8 mouse cellular contexts compared by ENCODE assay signal in the genomic region with DNA sequence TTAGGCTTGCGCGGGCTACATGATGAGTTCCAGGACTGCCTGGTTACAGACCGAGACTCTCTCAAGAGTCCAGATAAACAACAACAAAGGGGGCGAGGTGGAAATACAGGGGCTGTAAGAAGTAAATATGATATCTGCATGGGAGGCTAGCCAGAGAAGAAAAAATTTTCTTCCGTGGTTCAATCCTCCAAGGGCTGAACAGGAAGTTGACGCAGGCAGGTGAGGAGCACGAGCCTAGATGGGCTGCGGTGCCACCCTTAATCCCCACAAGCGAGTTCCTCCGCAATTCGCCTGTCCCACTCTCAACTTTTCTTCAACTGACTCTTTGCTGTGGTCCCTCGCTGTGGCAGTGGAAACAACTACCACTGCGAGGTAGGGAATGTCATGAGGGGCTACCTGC. TPM values are rescaled to one million over a fixed set of nuclear protein-coding genes. Genes with fewer than 3 reads are reported as not detected.
DNase-seq lines count a peak whose midpoint lies in the region; ATAC-seq and TF ChIP-seq lines count a peak whose summit lies in the region.

No protein-coding gene starts in this region.

- H3K9ac ChIP-seq in liver, adult 2 months (ENCODE audit: low read depth, low read length): no peak overlapping the region
- H3K9ac ChIP-seq in hindbrain, embryonic 16.5 days (ENCODE audit: low read depth, low read length): peak overlapping the region; percentile 62

- H3K27me3 ChIP-seq in liver, adult 2 months (ENCODE audit: control insufficient read depth, insufficient read depth, low read length): no peaks in the 10 kb centered on the region
- peaks cover 15% of the 10 kb centered on the region; the same call in 1 of the 2 replicates for H3K27me3 ChIP-seq in embryonic facial prominence, embryonic 10.5 days (replicated peaks; ENCODE audit: low read depth, poor library complexity, severe bottlenecking)
- no peaks in the 10 kb centered on the region for H3K27me3 ChIP-seq in hindbrain, embryonic 16.5 days (replicated peaks; ENCODE audit: control insufficient read depth, insufficient read depth, low read length)
- H3K27me3 ChIP-seq in midbrain, embryonic 10.5 days (ENCODE audit: low read depth, poor library complexity, severe bottlenecking): peaks cover 22% of the 10 kb centered on the region

- no peak overlapping the region for H3K27ac ChIP-seq in liver, adult 2 months (replicated peaks; ENCODE audit: insufficient read depth, low read depth, low read length)
- peak overlapping the region; percentile 81; the same call in 1 of the 2 replicates for H3K27ac ChIP-seq in embryonic facial prominence, embryonic 10.5 days (replicated peaks)
- H3K27ac ChIP-seq in hindbrain, embryonic 16.5 days (ENCODE audit: low read depth, low read length): no peak overlapping the region; the same call in 1 of the 2 replicates
- H3K27ac ChIP-seq in midbrain, embryonic 10.5 days (replicated peaks): peak overlapping the region; percentile 82

- H3K4me1 ChIP-seq in liver, adult 2 months (ENCODE audit: control insufficient read depth, insufficient read depth, low read length): peaks cover 6% of the 10 kb centered on the region
- peaks cover 9% of the 10 kb centered on the region for H3K4me1 ChIP-seq in embryonic facial prominence, embryonic 10.5 days
- peaks cover 9% of the 10 kb centered on the region for H3K4me1 ChIP-seq in hindbrain, embryonic 16.5 days (ENCODE audit: control insufficient read depth, insufficient read depth, low read depth, low read length)
- peaks cover 19% of the 10 kb centered on the region for H3K4me1 ChIP-seq in midbrain, embryonic 10.5 days

- no peaks in the 10 kb centered on the region for H3K36me3 ChIP-seq in liver, adult 2 months (ENCODE audit: control insufficient read depth, insufficient read depth, low read length)
- H3K36me3 ChIP-seq in embryonic facial prominence, embryonic 10.5 days (replicated peaks): no peaks in the 10 kb centered on the region
- no peaks in the 10 kb centered on the region for H3K36me3 ChIP-seq in hindbrain, embryonic 16.5 days (ENCODE audit: control insufficient read depth, insufficient read depth, low read length)
- no peaks in the 10 kb centered on the region for H3K36me3 ChIP-seq in midbrain, embryonic 10.5 days

- TF ChIP-seq POLR2A in liver, adult 2 months (IDR thresholded peaks at IDR 0.05; ENCODE audit: extremely low read depth, insufficient read depth, low read length): no peak

- DNase-seq in liver, adult 2 months (ENCODE audit: extremely low read depth, low read depth, low spot score): no peak
- DNase-seq in liver: no peak
- DNase-seq in embryonic facial prominence, embryonic 10.5 days (ENCODE audit: low spot score): no peak
- no peak for DNase-seq in midbrain, embryonic 10.5 days (ENCODE audit: low spot score)
- DNase-seq in gastrocnemius, adult 18-20 months (ENCODE audit: low spot score): no peak
- no peak for DNase-seq in urinary bladder, adult 2 months (ENCODE audit: low spot score)
- no peak for DNase-seq in cerebellum, adult 11-12 months

- 6% methylated on average over 13 of the region's 13 CpGs for WGBS in liver, adult 2 months
- 3% methylated on average over 13 of the region's 13 CpGs for WGBS in embryonic facial prominence, embryonic 10.5 days
- 3% methylated on average over 13 of the region's 13 CpGs for WGBS in hindbrain, embryonic 16.5 days
- 4% methylated on average over 13 of the region's 13 CpGs for WGBS in midbrain, embryonic 10.5 days

- TF ChIP-seq CTCF in liver, adult 2 months (IDR thresholded peaks at IDR 0.05; ENCODE audit: low read depth, low read length): no peak

- H3K4me3 ChIP-seq in liver, adult 2 months (ENCODE audit: insufficient read depth, low read depth, low read length): peak overlapping the region; percentile 86
- peak overlapping the region; percentile 79 for H3K4me3 ChIP-seq in embryonic facial prominence, embryonic 10.5 days
- H3K4me3 ChIP-seq in hindbrain, embryonic 16.5 days (ENCODE audit: low read length): peak overlapping the region; percentile 87
- peak overlapping the region; percentile 76 for H3K4me3 ChIP-seq in midbrain, embryonic 10.5 days

- H3K4me2 ChIP-seq in hindbrain, embryonic 16.5 days (ENCODE audit: low read length): peak overlapping the region; percentile 94

- peak; percentile 0; the same call in 1 of the 2 replicates for ATAC-seq in hindbrain, embryonic 16.5 days

- no peaks in the 10 kb centered on the region for H3K9me3 ChIP-seq in embryonic facial prominence, embryonic 10.5 days
- H3K9me3 ChIP-seq in hindbrain, embryonic 16.5 days (ENCODE audit: control insufficient read depth, low read length): no peaks in the 10 kb centered on the region
- H3K9me3 ChIP-seq in midbrain, embryonic 10.5 days (replicated peaks): no peaks in the 10 kb centered on the region

- peaks cover 10% of the 10 kb centered on the region; the same call in 1 of the 2 replicates for H3K79me2 ChIP-seq in liver, adult 2 months (ENCODE audit: control insufficient read depth, insufficient read depth, low read length)

RNA-seq across cellular contexts. Expression of gene Myo6, which starts 0.6 kb away (rescaled TPM):
- 31.0 and 31.7 TPM in 2 replicates for total RNA-seq in liver, adult 2 months (2014; rRNA removed)
- polyA plus RNA-seq in liver, adult 2 months (2012; rRNA removed): 8.2 and 12.4 TPM in 2 replicates
- 8.2 and 10.7 TPM in 2 replicates for polyA plus RNA-seq in embryonic facial prominence, embryonic 10.5 days (2016; fragmentation: Nextera tagmentation; extraction: Ambion mirVana)
- 24.4 and 26.8 TPM in 2 replicates for polyA plus RNA-seq in hindbrain, embryonic 16.5 days (2015; fragmentation: Nextera tagmentation; extraction: Ambion mirVana)
- polyA plus RNA-seq in midbrain, embryonic 10.5 days (2016; fragmentation: Nextera tagmentation; extraction: Ambion mirVana): 8.4 and 9.9 TPM in 2 replicates
- total RNA-seq in gastrocnemius, adult 18-20 months (2021): 1 to 10 TPM; 7.1 to 8.8 TPM
- 14.6 and 24.4 TPM in 2 replicates for polyA plus RNA-seq in urinary bladder, adult 2 months (2012; rRNA removed)

Comparison
In these comparisons a context has a peak if more than half of its experiments do, and no peak if none do; other contexts are left out.
1. H3K27ac ChIP-seq: peak in embryonic facial prominence, embryonic 10.5 days (single experiment) and midbrain, embryonic 10.5 days (single experiment); none in liver, adult 2 months (single experiment) and hindbrain, embryonic 16.5 days (single experiment).
2. Peak in every context shown above with its lines, with median percentiles within 50 percentile points of each other: H3K4me3 ChIP-seq.